Mouse (Mus musculus): ENCODE results near the gene Aox3.

GRCm38 (mm10) chr1:58228086-58228485, 115.2 kb downstream of the Aox3 start:
- TF ChIP-seq TAL1 (conservative IDR thresholded peaks at IDR 0.05; ENCODE audit: low read depth, low read length): no peak
- TF ChIP-seq CTCF (IDR thresholded peaks at IDR 0.05; ENCODE audit: low read depth, low read length): no peak
- no peak for TF ChIP-seq POLR2AphosphoS5 (IDR thresholded peaks at IDR 0.05; ENCODE audit: insufficient replicate concordance, low read depth, low read length)
- no peak for TF ChIP-seq GATA2 (IDR thresholded peaks at IDR 0.05; ENCODE audit: borderline replicate concordance, low read depth, low read length)
- no peak for TF ChIP-seq GATA1 (IDR thresholded peaks at IDR 0.05; ENCODE audit: borderline replicate concordance, low read length)

Data from G1E (cell line).